Mouse (Mus musculus) embryonic facial prominence, embryonic 10.5 days (tissue): ENCODE results near the gene Tdpoz4. TPM values are rescaled to one million over a fixed set of nuclear protein-coding genes. Genes with fewer than 3 reads are reported as not detected.
"Not testable (repeated sequence)": the region's sequence is repeated elsewhere in the genome, so short reads cannot be mapped to it uniquely, and the experiment has no call there.

Source experiments
- DNase-seq: peaks from one replicate; pipeline ENCODE4 v3.0.0-alpha.2; 2017; ENCODE audit warnings: low spot score
- H3K27ac ChIP-seq: fragments of 300-500 bp; sonication (generic); replicated peaks from 2 replicates; pipeline ENCODE4 v1.5.1; 2016; ENCODE audit warnings: mild to moderate bottlenecking
- H3K27me3 ChIP-seq: fragments of 300-500 bp; sonication (generic); replicated peaks from 2 replicates; pipeline ENCODE4 v1.6.1; 2016; ENCODE audit warnings: low read depth, mild to moderate bottlenecking; ENCODE audit not compliant: poor library complexity, severe bottlenecking
- H3K36me3 ChIP-seq: fragments of 300-500 bp; sonication (generic); replicated peaks from 2 replicates; pipeline ENCODE4 v1.6.1; 2016; ENCODE audit warnings: mild to moderate bottlenecking, moderate library complexity
- H3K4me1 ChIP-seq: fragments of 300-500 bp; sonication (generic); 2 replicates; pipeline ENCODE4 v1.6.1; 2016
- H3K4me3 ChIP-seq: fragments of 300-500 bp; sonication (generic); 2 replicates; pipeline ENCODE4 v1.5.1; 2016; ENCODE audit warnings: mild to moderate bottlenecking, moderate library complexity
- H3K9me3 ChIP-seq: fragments of 300-500 bp; sonication (generic); 2 replicates; pipeline ENCODE4 v1.6.1; 2016; ENCODE audit warnings: mild to moderate bottlenecking
- whole genome bisulfite sequencing: fragments of 180-500 bp; shearing (Covaris S2); methylation state at CpG from one replicate; pipeline ENCODE4 v1.1.7; 2016; 5-methylcytosine and 5-hydroxymethylcytosine counted together
- polyA plus RNA-seq: library from polyadenylated mRNA; unstranded; fragments of >200 nt; fragmentation: Nextera tagmentation; extraction: Ambion mirVana; gene quantifications from 2 replicates; pipeline ENCODE4 v1.2.1, GENCODE M21; 2016

The Tdpoz4 gene
- not detected in 2 replicates for polyA plus RNA-seq

DNA sequence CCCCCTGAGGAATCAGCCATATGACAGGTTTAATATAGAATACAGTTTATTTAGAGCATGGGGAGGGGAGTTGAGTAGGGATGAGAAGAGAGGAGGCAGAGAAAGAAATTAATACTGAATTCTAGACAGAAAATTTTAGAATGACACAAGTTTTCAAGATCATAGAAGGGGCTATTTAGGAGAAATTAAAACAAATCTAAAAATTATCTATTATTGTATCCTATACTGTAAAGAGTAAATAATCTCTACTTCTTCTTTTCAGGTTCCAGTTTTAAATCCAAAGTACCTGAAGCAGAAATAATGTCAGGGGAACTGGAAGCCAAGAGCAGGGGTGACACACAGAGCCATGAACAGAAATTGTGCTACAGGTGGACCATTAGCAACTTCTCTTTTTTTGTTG, at the start of gene Tdpoz4:
Tdpoz4 (plus strand) TSS at position 301 of the 400 bp plus-strand sequence.
- H3K27ac ChIP-seq, H3K9me3 ChIP-seq, H3K27me3 ChIP-seq, DNase-seq, H3K4me3 ChIP-seq, H3K4me1 ChIP-seq, H3K36me3 ChIP-seq: not testable (repeated sequence)

- H3K27ac ChIP-seq, H3K4me1 ChIP-seq, H3K27me3 ChIP-seq, H3K36me3 ChIP-seq, H3K4me3 ChIP-seq, H3K9me3 ChIP-seq, DNase-seq: not testable (repeated sequence)
- WGBS, result 92% methylated on average over 18 of the region's 18 CpGs
Observed at GRCm38 (mm10) chr3:93754022-93754421, 42.2 kb upstream of the Tdpoz4 start.

GRCm38 (mm10) chr3:93772700-93773099, 23.5 kb upstream of the Tdpoz4 start, which contains the start of gene Gm5773:
TSS of gene Gm5773 (plus strand) at chr3:93773000.
- H3K36me3 ChIP-seq, H3K27ac ChIP-seq, DNase-seq, H3K9me3 ChIP-seq, H3K27me3 ChIP-seq, H3K4me3 ChIP-seq, H3K4me1 ChIP-seq: not testable (repeated sequence)
- 94% methylated on average over 1 of the region's 1 CpGs for WGBS

DNA sequence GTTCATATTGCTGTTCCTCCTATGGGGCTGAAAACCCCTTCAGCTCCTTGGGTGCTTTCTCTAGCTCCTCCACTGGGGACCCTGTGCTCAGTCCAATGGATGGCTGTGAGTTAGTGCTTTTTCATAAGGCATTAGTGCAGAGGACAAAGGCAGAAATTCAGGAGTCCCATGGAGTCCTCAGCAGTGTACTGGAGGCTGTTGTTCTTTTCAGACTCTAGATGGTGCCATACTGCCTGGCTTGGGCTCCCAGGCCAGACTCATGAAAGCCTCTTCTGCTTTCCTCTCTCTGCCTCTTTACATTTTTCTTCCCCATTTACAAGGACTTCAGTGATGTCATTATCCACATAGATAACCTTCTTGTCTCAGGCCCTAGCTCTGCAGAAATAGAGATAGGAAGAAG, 17.1 kb downstream of the Tdpoz4 start:
- DNase-seq, H3K27me3 ChIP-seq, H3K36me3 ChIP-seq: not testable (repeated sequence)

DNA sequence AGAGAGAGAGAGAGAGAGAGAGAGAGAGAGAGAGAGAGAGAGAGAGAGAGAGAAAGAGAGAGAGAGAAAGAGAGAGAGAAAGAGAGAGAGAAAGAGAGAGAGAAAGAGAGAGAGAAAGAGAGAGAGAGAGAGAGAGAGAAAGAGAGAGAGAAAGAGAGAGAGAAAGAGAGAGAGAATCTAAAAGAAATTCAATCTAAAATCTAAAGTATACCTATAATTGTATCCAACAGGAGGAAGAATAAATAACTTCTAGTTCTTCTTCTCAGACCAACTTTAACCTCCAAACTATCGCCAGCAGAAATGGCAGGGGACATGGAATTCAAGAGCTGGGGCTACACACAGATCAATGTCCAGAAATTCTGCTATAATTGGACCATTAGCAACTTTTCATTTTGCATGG, 29.5 kb downstream of the Tdpoz4 start, which contains the start of gene Tdpoz3:
Tdpoz3 (plus strand) TSS at position 301 of the 400 bp plus-strand sequence.
- H3K27me3 ChIP-seq, DNase-seq, H3K4me3 ChIP-seq, H3K36me3 ChIP-seq, H3K27ac ChIP-seq, H3K9me3 ChIP-seq, H3K4me1 ChIP-seq: not testable (repeated sequence)
- 86% methylated on average over 1 of the region's 1 CpGs for WGBS

More for the DNA sequence above, 17.1 kb downstream of the Tdpoz4 start:
- H3K27ac ChIP-seq, H3K4me3 ChIP-seq, H3K9me3 ChIP-seq, H3K4me1 ChIP-seq: not testable (repeated sequence)

Other genes with a start within 250 kb of the Tdpoz4 start
- gene S100a10, start 241.3 kb upstream of the Tdpoz4 start, polyA plus RNA-seq, result 118 and 146 TPM in 2 replicates
- not detected in 2 replicates for gene Tdpoz2, start 143.7 kb upstream of the Tdpoz4 start, polyA plus RNA-seq
- gene Tdpoz1, start 120.1 kb upstream of the Tdpoz4 start, polyA plus RNA-seq, result not detected in 2 replicates
- not detected in 2 replicates for gene Gm37596, start 103.3 kb upstream of the Tdpoz4 start, polyA plus RNA-seq
- not detected in 2 replicates for gene Gm5773, start 23.4 kb upstream of the Tdpoz4 start, polyA plus RNA-seq
- not detected in 2 replicates for gene Tdpoz3, start 29.6 kb downstream of the Tdpoz4 start, polyA plus RNA-seq
- not detected in 2 replicates for gene Gm9117, start 147.1 kb downstream of the Tdpoz4 start, polyA plus RNA-seq
- gene Tdpoz5, start 164.9 kb downstream of the Tdpoz4 start, polyA plus RNA-seq, result not detected in 2 replicates